Comparison of ENCODE assay signal across 8 mouse cellular contexts in genomic region chr10:81626994-81627835, GRCm38 (mm10). TPM values are rescaled to one million over a fixed set of nuclear protein-coding genes. Genes with fewer than 3 reads are reported as not detected.
DNase-seq lines count a peak whose midpoint lies in the region; ATAC-seq and TF ChIP-seq lines count a peak whose summit lies in the region.

Gene Sirt6, minus strand, starts transcription at chr10:81627797.

- 3% methylated on average over 40 of the region's 40 CpGs for WGBS in bone marrow, adult 2 months
- WGBS in embryonic facial prominence, embryonic 15.5 days, result 3% methylated on average over 40 of the region's 40 CpGs
- WGBS in kidney, embryonic 14.5 days, result 5% methylated on average over 40 of the region's 40 CpGs
- WGBS in limb, embryonic 15.5 days, result 4% methylated on average over 40 of the region's 40 CpGs

- no peaks in the 10 kb centered on the region for H3K9me3 ChIP-seq in embryonic facial prominence, embryonic 15.5 days (replicated peaks)
- H3K9me3 ChIP-seq in kidney, embryonic 14.5 days (ENCODE audit: control insufficient read depth, low read length), result no peaks in the 10 kb centered on the region
- no peaks in the 10 kb centered on the region for H3K9me3 ChIP-seq in limb, embryonic 15.5 days

- peaks cover 37% of the 10 kb centered on the region for H3K36me3 ChIP-seq in embryonic facial prominence, embryonic 15.5 days
- peaks cover 23% of the 10 kb centered on the region; the same call in 1 of the 2 replicates for H3K36me3 ChIP-seq in kidney, embryonic 14.5 days (ENCODE audit: control insufficient read depth, insufficient read depth, low read length)
- H3K36me3 ChIP-seq in limb, embryonic 15.5 days, result peaks cover 41% of the 10 kb centered on the region

- H3K9ac ChIP-seq in embryonic facial prominence, embryonic 15.5 days, result peak within 1 kb of the TSS; percentile 64
- H3K9ac ChIP-seq in kidney, embryonic 14.5 days (ENCODE audit: low read depth, low read length), result peak within 1 kb of the TSS; percentile 80
- peak within 1 kb of the TSS; percentile 62 for H3K9ac ChIP-seq in limb, embryonic 15.5 days

- DNase-seq in 416B (ENCODE audit: low read depth), result peak; percentile 98
- DNase-seq in heart, adult 9 months (ENCODE audit: low spot score in 2 of 2), result peak; percentile 92 to 93
- DNase-seq in monocyte, adult 2 months (ENCODE audit: low read depth in 1 of 2, low spot score in 2 of 2), result peak; percentile 76 to 80
- DNase-seq in spleen, postnatal 36 days (ENCODE audit: low spot score in 2 of 2), result peak; percentile 92 to 93

- peak; percentile 63; the same call in 1 of the 2 replicates for TF ChIP-seq POLR2A in bone marrow, adult 2 months (IDR thresholded peaks at IDR 0.05; ENCODE audit: borderline replicate concordance, control insufficient read depth, low read depth, low read length)

- H3K27me3 ChIP-seq in embryonic facial prominence, embryonic 15.5 days, result no peaks in the 10 kb centered on the region
- H3K27me3 ChIP-seq in kidney, embryonic 14.5 days (ENCODE audit: control insufficient read depth, insufficient read depth, low read length), result no peaks in the 10 kb centered on the region
- no peaks in the 10 kb centered on the region for H3K27me3 ChIP-seq in limb, embryonic 15.5 days

- H3K27ac ChIP-seq in bone marrow, adult 2 months (ENCODE audit: control insufficient read depth, insufficient read depth, low read depth, low read length, poor library complexity), result peak within 1 kb of the TSS; percentile 72
- peak within 1 kb of the TSS; percentile 90 for H3K27ac ChIP-seq in embryonic facial prominence, embryonic 15.5 days (replicated peaks)
- H3K27ac ChIP-seq in kidney, embryonic 14.5 days (ENCODE audit: low read depth, low read length), result peak within 1 kb of the TSS; percentile 87
- H3K27ac ChIP-seq in limb, embryonic 15.5 days, result peak within 1 kb of the TSS; percentile 93

- peak within 1 kb of the TSS; percentile 61 for H3K4me2 ChIP-seq in embryonic facial prominence, embryonic 15.5 days (replicated peaks)
- peak within 1 kb of the TSS; percentile 83 for H3K4me2 ChIP-seq in kidney, embryonic 14.5 days (replicated peaks; ENCODE audit: low read depth, low read length)
- peak within 1 kb of the TSS; percentile 79 for H3K4me2 ChIP-seq in limb, embryonic 15.5 days

- H3K4me3 ChIP-seq in bone marrow, adult 2 months (replicated peaks; ENCODE audit: control insufficient read depth, low read depth, low read length), result peak within 1 kb of the TSS; percentile 83
- peak within 1 kb of the TSS; percentile 70 for H3K4me3 ChIP-seq in embryonic facial prominence, embryonic 15.5 days (replicated peaks)
- peak within 1 kb of the TSS; percentile 74 for H3K4me3 ChIP-seq in kidney, embryonic 14.5 days (ENCODE audit: low read length)
- H3K4me3 ChIP-seq in limb, embryonic 15.5 days, result peak within 1 kb of the TSS; percentile 64

- no peak for TF ChIP-seq CTCF in bone marrow, adult 2 months (IDR thresholded peaks at IDR 0.05; ENCODE audit: control insufficient read depth, insufficient read depth, low read length)

- H3K4me1 ChIP-seq in bone marrow, adult 2 months (ENCODE audit: control insufficient read depth, insufficient read depth, low read length), result no peaks in the 10 kb centered on the region; the same call in none of the 2 replicates
- peaks cover 26% of the 10 kb centered on the region for H3K4me1 ChIP-seq in embryonic facial prominence, embryonic 15.5 days
- peaks cover 4% of the 10 kb centered on the region; the same call in 1 of the 2 replicates for H3K4me1 ChIP-seq in kidney, embryonic 14.5 days (ENCODE audit: control insufficient read depth, insufficient read depth, low read length)
- H3K4me1 ChIP-seq in limb, embryonic 15.5 days, result peaks cover 26% of the 10 kb centered on the region

- ATAC-seq in embryonic facial prominence, embryonic 15.5 days (ENCODE audit: insufficient number of reproducible peaks, low FRiP score, low TSS enrichment, low read depth), result peak; percentile 88
- ATAC-seq in kidney, embryonic 14.5 days (ENCODE audit: low FRiP score, low TSS enrichment), result peak; percentile 88
- ATAC-seq in limb, embryonic 15.5 days (ENCODE audit: insufficient number of reproducible peaks, low FRiP score, low TSS enrichment, low read depth), result peak; percentile 85

RNA-seq across cellular contexts. Expression of gene Sirt6, which starts in this region (rescaled TPM):
- polyA plus RNA-seq in bone marrow, adult 2 months (2011; ENCODE audit: insufficient read depth, insufficient read length, low replicate concordance, missing spikeins), result 7.7 and 16.8 TPM in 2 replicates
- polyA plus RNA-seq in embryonic facial prominence, embryonic 15.5 days (2015; fragmentation: Nextera tagmentation; extraction: Ambion mirVana), result 40.5 and 41.0 TPM in 2 replicates
- polyA plus RNA-seq in kidney, embryonic 14.5 days (2014; fragmentation: Nextera tagmentation; extraction: Ambion mirVana), result 39.9 and 40.7 TPM in 2 replicates
- polyA plus RNA-seq in limb, embryonic 15.5 days (2015; fragmentation: Nextera tagmentation; extraction: Ambion mirVana), result 41.7 and 42.3 TPM in 2 replicates

Comparison
In these comparisons a context has a peak if more than half of its experiments do, and no peak if none do; other contexts are left out.
1. Peak in every context shown above with its lines: DNase-seq, ATAC-seq, H3K4me3 ChIP-seq and H3K27ac ChIP-seq.